In genomic region chr9:57637272-57637671, GRCm38 (mm10) we compare ENCODE assay signal across 10 mouse cellular contexts. TPM values are rescaled to one million over a fixed set of nuclear protein-coding genes. Genes with fewer than 3 reads are reported as not detected.
DNase-seq lines count a peak whose midpoint lies in the region; ATAC-seq and TF ChIP-seq lines count a peak whose summit lies in the region.
"Had no signal": no experiment of that assay in that cellular context is flagged by ENCODE, and none has a peak within 500 bp of the region (broad histone marks: within the 10 kb centered on the region; RNA-seq: fewer than 3 reads in every experiment).

No protein-coding gene starts in this region.

- WGBS in kidney, embryonic 16.5 days = 57% methylated on average over 3 of the region's 3 CpGs
- 25% methylated on average over 3 of the region's 3 CpGs for WGBS in bone marrow, adult 2 months
- 34% methylated on average over 3 of the region's 3 CpGs for WGBS in embryonic facial prominence, embryonic 14.5 days
- WGBS in liver, embryonic 12.5 days (ENCODE audit: insufficient replicate concordance) = 57% methylated on average over 3 of the region's 3 CpGs
- 71% methylated on average over 3 of the region's 3 CpGs for WGBS in forebrain, embryonic 16.5 days

- H3K9me3 ChIP-seq in kidney, embryonic 16.5 days (ENCODE audit: low read length) = no peaks in the 10 kb centered on the region
- no peaks in the 10 kb centered on the region for H3K9me3 ChIP-seq in embryonic facial prominence, embryonic 14.5 days (ENCODE audit: control insufficient read depth, low read length)
- no peaks in the 10 kb centered on the region for H3K9me3 ChIP-seq in liver, embryonic 12.5 days (replicated peaks)
- no peaks in the 10 kb centered on the region for H3K9me3 ChIP-seq in forebrain, embryonic 16.5 days (ENCODE audit: control insufficient read depth, low read length)

- H3K4me1 ChIP-seq in kidney, embryonic 16.5 days (ENCODE audit: insufficient read depth, low read length) = peaks cover 57% of the 10 kb centered on the region
- peaks cover 38% of the 10 kb centered on the region for H3K4me1 ChIP-seq in bone marrow, adult 2 months (ENCODE audit: control insufficient read depth, insufficient read depth, low read length)
- H3K4me1 ChIP-seq in embryonic facial prominence, embryonic 14.5 days (ENCODE audit: control insufficient read depth, insufficient read depth, low read length) = peaks cover 38% of the 10 kb centered on the region
- H3K4me1 ChIP-seq in liver, embryonic 12.5 days = peaks cover 87% of the 10 kb centered on the region
- H3K4me1 ChIP-seq in forebrain, embryonic 16.5 days (replicated peaks; ENCODE audit: control insufficient read depth, insufficient read depth, low read length) = peaks cover 56% of the 10 kb centered on the region

- no peak for ATAC-seq in kidney, embryonic 16.5 days (ENCODE audit: low FRiP score, low TSS enrichment)
- 0 out of 2 replicates have a peak, but pooled peaks have one; percentile 5 for ATAC-seq in embryonic facial prominence, embryonic 14.5 days (ENCODE audit: low read depth)
- ATAC-seq in liver, embryonic 12.5 days = no peak
- ATAC-seq in forebrain, embryonic 16.5 days = no peak
- ATAC-seq: Patski had no signal

- peak overlapping the region; percentile 76 for H3K27ac ChIP-seq in kidney, embryonic 16.5 days (ENCODE audit: low read length)
- H3K27ac ChIP-seq in bone marrow, adult 2 months (ENCODE audit: control insufficient read depth, insufficient read depth, low read depth, low read length, poor library complexity) = peak overlapping the region; percentile 58
- H3K27ac ChIP-seq in embryonic facial prominence, embryonic 14.5 days (replicated peaks; ENCODE audit: low read depth, low read length) = peak overlapping the region; percentile 88
- H3K27ac ChIP-seq in liver, embryonic 12.5 days = peak overlapping the region; percentile 96
- H3K27ac ChIP-seq in forebrain, embryonic 16.5 days (ENCODE audit: low read length) = no peak overlapping the region
- H3K27ac ChIP-seq: liver, embryonic 14.5 days had no signal

- no peaks in the 10 kb centered on the region for H3K27me3 ChIP-seq in kidney, embryonic 16.5 days (ENCODE audit: insufficient read depth, low read length)
- no peaks in the 10 kb centered on the region for H3K27me3 ChIP-seq in embryonic facial prominence, embryonic 14.5 days (replicated peaks; ENCODE audit: control insufficient read depth, insufficient read depth, low read length)
- no peaks in the 10 kb centered on the region for H3K27me3 ChIP-seq in liver, embryonic 12.5 days (replicated peaks)
- no peaks in the 10 kb centered on the region for H3K27me3 ChIP-seq in forebrain, embryonic 16.5 days (replicated peaks; ENCODE audit: control insufficient read depth, insufficient read depth, low read length)
- H3K27me3 ChIP-seq: Patski had no signal

- TF ChIP-seq CTCF in bone marrow, adult 2 months (IDR thresholded peaks at IDR 0.05; ENCODE audit: control insufficient read depth, insufficient read depth, low read length) = no peak

- H3K36me3 ChIP-seq in kidney, embryonic 16.5 days (ENCODE audit: insufficient read depth, low read length) = 0 out of 2 replicates have a peak, but pooled peaks cover 8% of the 10 kb centered on the region
- 0 out of 2 replicates have a peak, but pooled peaks cover 11% of the 10 kb centered on the region for H3K36me3 ChIP-seq in embryonic facial prominence, embryonic 14.5 days (ENCODE audit: control insufficient read depth, insufficient read depth, low read length)
- H3K36me3 ChIP-seq in liver, embryonic 12.5 days = peaks cover 43% of the 10 kb centered on the region
- H3K36me3 ChIP-seq in forebrain, embryonic 16.5 days (ENCODE audit: control insufficient read depth, insufficient read depth) = no peaks in the 10 kb centered on the region

- no peak overlapping the region for H3K4me3 ChIP-seq in kidney, embryonic 16.5 days (ENCODE audit: low read length)
- H3K4me3 ChIP-seq in bone marrow, adult 2 months (replicated peaks; ENCODE audit: control insufficient read depth, low read depth, low read length) = no peak overlapping the region
- H3K4me3 ChIP-seq in embryonic facial prominence, embryonic 14.5 days (ENCODE audit: low read depth, low read length) = no peak overlapping the region
- H3K4me3 ChIP-seq in liver, embryonic 12.5 days = no peak overlapping the region
- H3K4me3 ChIP-seq in forebrain, embryonic 16.5 days (replicated peaks; ENCODE audit: low read length) = no peak overlapping the region

- peak overlapping the region; percentile 40; the same call in 1 of the 2 replicates for H3K4me2 ChIP-seq in kidney, embryonic 16.5 days (replicated peaks; ENCODE audit: low read depth, low read length)
- peak overlapping the region; percentile 49; the same call in 1 of the 2 replicates for H3K4me2 ChIP-seq in embryonic facial prominence, embryonic 14.5 days (ENCODE audit: low read depth, low read length)
- peak overlapping the region; percentile 70; the same call in 1 of the 2 replicates for H3K4me2 ChIP-seq in liver, embryonic 12.5 days
- H3K4me2 ChIP-seq in forebrain, embryonic 16.5 days (ENCODE audit: low read length) = no peak overlapping the region

- no peak for DNase-seq in kidney, adult 18-20 months
- no peak for DNase-seq in embryonic facial prominence, embryonic 14.5 days (ENCODE audit: low spot score)
- DNase-seq in MN1 (ENCODE audit: low spot score) = no peak
- no peak for DNase-seq in urinary bladder, adult 2 months (ENCODE audit: low spot score)

- H3K9ac ChIP-seq in kidney, embryonic 16.5 days (replicated peaks; ENCODE audit: low read length) = 0 out of 2 replicates have a peak overlapping the region, but pooled peaks have one; percentile 19
- no peak overlapping the region for H3K9ac ChIP-seq in embryonic facial prominence, embryonic 14.5 days (ENCODE audit: low read depth, low read length)
- 0 out of 2 replicates have a peak overlapping the region, but pooled peaks have one; percentile 8 for H3K9ac ChIP-seq in liver, embryonic 12.5 days
- H3K9ac ChIP-seq in forebrain, embryonic 16.5 days (replicated peaks; ENCODE audit: low read depth, low read length) = no peak overlapping the region
- H3K9ac ChIP-seq: liver, embryonic 14.5 days had no signal

- no peak for TF ChIP-seq POLR2A in bone marrow, adult 2 months (IDR thresholded peaks at IDR 0.05; ENCODE audit: borderline replicate concordance, control insufficient read depth, low read depth, low read length)

RNA-seq across cellular contexts. Expression of gene Csk, which starts 16.2 kb away (rescaled TPM):
- 27.2 and 31.6 TPM in 2 replicates for polyA plus RNA-seq in kidney, embryonic 16.5 days (2015; fragmentation: Nextera tagmentation; extraction: Ambion mirVana)
- 45.4 and 99.8 TPM in 2 replicates for polyA plus RNA-seq in bone marrow, adult 2 months (2011; ENCODE audit: insufficient read depth, insufficient read length, low replicate concordance, missing spikeins)
- polyA plus RNA-seq in embryonic facial prominence, embryonic 14.5 days (2014; fragmentation: Nextera tagmentation; extraction: Ambion mirVana) = 25.7 and 26.6 TPM in 2 replicates
- 27.0 and 27.8 TPM in 2 replicates for polyA plus RNA-seq in liver, embryonic 12.5 days (2016; fragmentation: Nextera tagmentation; extraction: Ambion mirVana)
- 54.8 and 69.3 TPM in 2 replicates for polyA plus RNA-seq in urinary bladder, adult 2 months (2012; rRNA removed)
- polyA plus RNA-seq in forebrain, embryonic 16.5 days (2015; fragmentation: Nextera tagmentation; extraction: Ambion mirVana) = 38.5 and 39.6 TPM in 2 replicates

RNA-seq across cellular contexts. Expression of gene Lman1l, which starts 16.7 kb away (rescaled TPM):
- not detected in 2 replicates for polyA plus RNA-seq in kidney, embryonic 16.5 days (2015; fragmentation: Nextera tagmentation; extraction: Ambion mirVana)
- polyA plus RNA-seq in bone marrow, adult 2 months (2011; ENCODE audit: insufficient read depth, insufficient read length, low replicate concordance, missing spikeins) = 0.65 TPM in 1 of 2 replicates, not detected in the other
- polyA plus RNA-seq in embryonic facial prominence, embryonic 14.5 days (2014; fragmentation: Nextera tagmentation; extraction: Ambion mirVana) = not detected in 2 replicates
- not detected in 2 replicates for polyA plus RNA-seq in liver, embryonic 12.5 days (2016; fragmentation: Nextera tagmentation; extraction: Ambion mirVana)
- 0.03 and 0.07 TPM in 2 replicates for polyA plus RNA-seq in urinary bladder, adult 2 months (2012; rRNA removed)
- not detected in 2 replicates for polyA plus RNA-seq in forebrain, embryonic 16.5 days (2015; fragmentation: Nextera tagmentation; extraction: Ambion mirVana)
- polyA plus RNA-seq: liver, embryonic 14.5 days had no signal

RNA-seq across cellular contexts. Expression of gene Cplx3, which starts 31.2 kb away (rescaled TPM):
- not detected in 2 replicates for polyA plus RNA-seq in kidney, embryonic 16.5 days (2015; fragmentation: Nextera tagmentation; extraction: Ambion mirVana)
- polyA plus RNA-seq in bone marrow, adult 2 months (2011; ENCODE audit: insufficient read depth, insufficient read length, low replicate concordance, missing spikeins) = not detected in 2 replicates
- polyA plus RNA-seq in embryonic facial prominence, embryonic 14.5 days (2014; fragmentation: Nextera tagmentation; extraction: Ambion mirVana) = not detected in 2 replicates
- not detected in 2 replicates for polyA plus RNA-seq in liver, embryonic 12.5 days (2016; fragmentation: Nextera tagmentation; extraction: Ambion mirVana)
- not detected in 2 replicates for polyA plus RNA-seq in urinary bladder, adult 2 months (2012; rRNA removed)
- 0.09 TPM in 1 of 2 replicates, not detected in the other for polyA plus RNA-seq in forebrain, embryonic 16.5 days (2015; fragmentation: Nextera tagmentation; extraction: Ambion mirVana)
- polyA plus RNA-seq: liver, embryonic 14.5 days had no signal

RNA-seq across cellular contexts. Expression of gene Cyp1a2, which starts 46.2 kb away (rescaled TPM):
- not detected in 2 replicates for polyA plus RNA-seq in kidney, embryonic 16.5 days (2015; fragmentation: Nextera tagmentation; extraction: Ambion mirVana)
- polyA plus RNA-seq in bone marrow, adult 2 months (2011; ENCODE audit: insufficient read depth, insufficient read length, low replicate concordance, missing spikeins) = 1.5 and 9.3 TPM in 2 replicates
- not detected in 2 replicates for polyA plus RNA-seq in embryonic facial prominence, embryonic 14.5 days (2014; fragmentation: Nextera tagmentation; extraction: Ambion mirVana)
- not detected in 2 replicates for polyA plus RNA-seq in liver, embryonic 12.5 days (2016; fragmentation: Nextera tagmentation; extraction: Ambion mirVana)
- polyA plus RNA-seq in urinary bladder, adult 2 months (2012; rRNA removed) = not detected in 2 replicates
- polyA plus RNA-seq in forebrain, embryonic 16.5 days (2015; fragmentation: Nextera tagmentation; extraction: Ambion mirVana) = not detected in 2 replicates
- polyA plus RNA-seq: Patski had no signal

RNA-seq across cellular contexts. Expression of gene Ulk3, which starts 48.0 kb away (rescaled TPM):
- polyA plus RNA-seq in kidney, embryonic 16.5 days (2015; fragmentation: Nextera tagmentation; extraction: Ambion mirVana) = 18.3 and 22.7 TPM in 2 replicates
- 17.8 and 35.6 TPM in 2 replicates for polyA plus RNA-seq in bone marrow, adult 2 months (2011; ENCODE audit: insufficient read depth, insufficient read length, low replicate concordance, missing spikeins)
- 9.4 and 11.4 TPM in 2 replicates for polyA plus RNA-seq in embryonic facial prominence, embryonic 14.5 days (2014; fragmentation: Nextera tagmentation; extraction: Ambion mirVana)
- 6.4 and 9.0 TPM in 2 replicates for polyA plus RNA-seq in liver, embryonic 12.5 days (2016; fragmentation: Nextera tagmentation; extraction: Ambion mirVana)
- polyA plus RNA-seq in urinary bladder, adult 2 months (2012; rRNA removed) = 32.4 and 38.8 TPM in 2 replicates
- 27.2 and 43.3 TPM in 2 replicates for polyA plus RNA-seq in forebrain, embryonic 16.5 days (2015; fragmentation: Nextera tagmentation; extraction: Ambion mirVana)

Comparison
In these comparisons a context has a peak if more than half of its experiments do, and no peak if none do; other contexts are left out.
1. H3K9ac ChIP-seq: peak in kidney, embryonic 16.5 days (single experiment) and liver, embryonic 12.5 days (single experiment); none in embryonic facial prominence, embryonic 14.5 days (single experiment) and forebrain, embryonic 16.5 days (single experiment).